Mouse (Mus musculus): ENCODE measurements at regions not wholly inside any gene's neighbourhood (a gene's known extent, or its start where the extent isn't known, plus 50 kb on each side); places are given as distances from the start of the nearest gene placed in this dataset.

- TF ChIP-seq CTCF (conservative IDR thresholded peaks at IDR 0.05 in 1 of 2, IDR thresholded peaks at IDR 0.05 in 1 of 2; ENCODE audit: low read depth in 2 of 2, low read length in 2 of 2) (no peak), CHD2 (IDR thresholded peaks at IDR 0.05; ENCODE audit: low read length) (0 out of 2 replicates have a peak, but pooled peaks have one; percentile 14), POLR2AphosphoS2 (IDR thresholded peaks at IDR 0.05; ENCODE audit: low read depth, low read length) (no peak), POLR2A (IDR thresholded peaks at IDR 0.05; ENCODE audit: low read depth, low read length) (no peak), E2F4 (IDR thresholded peaks at IDR 0.05; ENCODE audit: insufficient replicate concordance, low read depth, low read length) (no peak), TCF12 (IDR thresholded peaks at IDR 0.05; ENCODE audit: low read depth, low read length) (no peak), SMC3 (IDR thresholded peaks at IDR 0.05; ENCODE audit: low read depth, low read length) (no peak), KAT2A (IDR thresholded peaks at IDR 0.05; ENCODE audit: insufficient replicate concordance, low read length) (no peak), HCFC1 (IDR thresholded peaks at IDR 0.05; ENCODE audit: low read depth, low read length) (no peak), EP300 (IDR thresholded peaks at IDR 0.05; ENCODE audit: low read length) (no peak), ZKSCAN1 (IDR thresholded peaks at IDR 0.05; ENCODE audit: borderline replicate concordance, low read depth, low read length) (no peak)
These were observed 54.4 kb upstream of the Ifne start for GRCm38 (mm10) chr4:88934266-88935025.
